Mouse (Mus musculus) erythroid progenitor cell, adult 5-6 weeks (primary cell): ENCODE data around the gene Ccdc171. TPM values are rescaled to one million over a fixed set of nuclear protein-coding genes. Genes with fewer than 3 reads are reported as not detected.

Source experiments
- ATAC-seq: replicated peaks from 2 replicates; pipeline ENCODE4 v1.8.0; 2016; ENCODE audit warnings: moderate number of reproducible peaks, mild to moderate bottlenecking, moderate TSS enrichment, inconsistent platforms; ENCODE audit not compliant: poor library complexity, low FRiP score, severe bottlenecking
- total RNA-seq, 2 experiments: library from RNA; stranded (forward) in 1 of 2; stranded (reverse) in 1 of 2; fragments of 150-400 nt in 1 of 2; fragments of 186-747, 209-891 nt in 1 of 2; gene quantifications; 2 replicates each; pipeline versions ENCODE4 v1.2.3 to v1.2.4; 2015 to 2017; ENCODE audit warnings: low replicate concordance in 2 of 2

Ccdc171 gene
- total RNA-seq, 2 experiments from 2014 or later, result 8.0 to 12.6 TPM

- ATAC-seq, result peak; percentile 59; the same call in 1 of the 2 replicates
Observed at GRCm38 (mm10) chr4:83739891-83740277, 214.5 kb downstream of the Ccdc171 start.

- ATAC-seq, result no peak
Observed at GRCm38 (mm10) chr4:83742806-83743460, 217.6 kb downstream of the Ccdc171 start.

GRCm38 (mm10) chr4:83775136-83775535 is 249.8 kb downstream of the Ccdc171 start:
- ATAC-seq, result no peak

DNA sequence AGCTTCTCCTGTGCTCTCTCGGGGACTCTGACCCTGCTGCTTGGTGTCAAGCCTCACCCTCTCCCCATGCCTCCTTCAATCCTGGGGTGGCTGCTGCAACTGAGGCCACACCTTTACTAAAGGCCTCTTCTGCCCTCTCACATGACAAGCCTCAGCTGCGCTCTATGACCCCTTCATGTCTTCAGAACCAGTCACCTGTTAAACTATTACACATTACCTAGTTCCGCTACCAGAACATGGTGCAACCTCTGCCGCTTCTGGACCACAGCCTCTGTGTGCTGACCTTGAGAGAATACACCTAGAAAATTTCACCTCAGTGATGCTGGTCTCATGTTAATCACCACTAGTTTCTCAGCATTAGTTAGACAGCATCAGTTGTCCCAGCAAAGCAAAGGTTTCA is 254.7 kb downstream of the Ccdc171 start:
- ATAC-seq, result no peak

- ATAC-seq, result no peak
Observed at GRCm38 (mm10) chr4:83785115-83785514, 259.8 kb downstream of the Ccdc171 start.

GRCm38 (mm10) chr4:83791811-83792210 is 266.5 kb downstream of the Ccdc171 start:
- ATAC-seq, result no peak

DNA sequence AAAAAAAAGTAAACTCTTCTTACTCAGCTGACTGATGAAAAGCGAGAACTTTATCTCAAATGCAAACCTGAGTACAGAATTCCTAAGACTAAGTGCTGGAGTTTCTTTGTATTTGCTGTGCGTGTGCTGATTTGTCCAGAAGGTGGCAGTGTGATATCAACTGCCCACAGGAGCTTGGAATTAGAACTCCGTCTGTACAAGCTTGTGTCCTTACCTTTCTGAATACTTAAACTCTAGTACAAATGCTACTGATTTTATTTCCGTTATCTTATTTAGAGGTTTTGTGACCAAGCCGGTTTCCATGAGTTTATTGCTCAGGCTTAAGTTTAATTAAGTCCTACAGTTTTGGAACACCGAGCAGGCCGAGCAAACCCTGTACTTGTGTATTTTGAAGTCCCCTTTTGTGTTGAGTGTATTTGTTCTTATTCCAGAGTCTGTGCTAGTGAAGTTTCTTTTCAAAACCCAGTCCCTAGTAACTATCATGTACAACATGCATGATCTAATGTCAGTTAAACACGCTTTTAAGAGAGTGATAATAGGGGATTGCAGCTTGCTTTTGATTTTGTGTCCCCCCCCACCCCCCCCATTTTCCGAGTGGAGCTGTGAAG is 269.1 kb downstream of the Ccdc171 start:
- 0 out of 2 replicates have a peak, but pooled peaks have one; percentile 57 for ATAC-seq

GRCm38 (mm10) chr4:83794930-83795459 is 269.6 kb downstream of the Ccdc171 start:
- no peak for ATAC-seq

DNA sequence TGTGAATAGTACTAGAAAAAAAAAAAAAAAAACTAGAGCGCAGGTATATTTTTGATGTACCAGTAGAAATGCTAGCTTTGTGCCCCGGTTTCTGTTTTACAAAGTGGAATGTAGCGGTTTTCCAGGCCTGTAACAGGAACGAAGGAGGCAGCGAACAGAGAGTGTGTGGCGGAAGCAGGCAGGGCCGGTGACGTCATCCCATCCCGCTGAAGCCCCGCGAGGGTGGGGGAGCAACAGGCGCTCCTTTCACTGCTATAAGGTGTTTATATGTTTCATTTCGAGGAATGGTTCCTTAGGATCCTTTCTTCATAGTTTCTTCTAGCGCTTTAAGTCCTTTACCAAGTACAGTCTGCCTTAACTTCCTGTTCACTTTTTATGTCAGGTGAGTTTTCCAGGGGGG is 272.6 kb downstream of the Ccdc171 start:
- ATAC-seq, result no peak

GRCm38 (mm10) chr4:83798674-83799430 is 273.5 kb downstream of the Ccdc171 start:
- ATAC-seq, result peak; percentile 95

GRCm38 (mm10) chr4:83800402-83800801 is 275.1 kb downstream of the Ccdc171 start:
- no peak for ATAC-seq

- no peak for ATAC-seq
Observed at GRCm38 (mm10) chr4:83816925-83817324, 291.6 kb downstream of the Ccdc171 start.

DNA sequence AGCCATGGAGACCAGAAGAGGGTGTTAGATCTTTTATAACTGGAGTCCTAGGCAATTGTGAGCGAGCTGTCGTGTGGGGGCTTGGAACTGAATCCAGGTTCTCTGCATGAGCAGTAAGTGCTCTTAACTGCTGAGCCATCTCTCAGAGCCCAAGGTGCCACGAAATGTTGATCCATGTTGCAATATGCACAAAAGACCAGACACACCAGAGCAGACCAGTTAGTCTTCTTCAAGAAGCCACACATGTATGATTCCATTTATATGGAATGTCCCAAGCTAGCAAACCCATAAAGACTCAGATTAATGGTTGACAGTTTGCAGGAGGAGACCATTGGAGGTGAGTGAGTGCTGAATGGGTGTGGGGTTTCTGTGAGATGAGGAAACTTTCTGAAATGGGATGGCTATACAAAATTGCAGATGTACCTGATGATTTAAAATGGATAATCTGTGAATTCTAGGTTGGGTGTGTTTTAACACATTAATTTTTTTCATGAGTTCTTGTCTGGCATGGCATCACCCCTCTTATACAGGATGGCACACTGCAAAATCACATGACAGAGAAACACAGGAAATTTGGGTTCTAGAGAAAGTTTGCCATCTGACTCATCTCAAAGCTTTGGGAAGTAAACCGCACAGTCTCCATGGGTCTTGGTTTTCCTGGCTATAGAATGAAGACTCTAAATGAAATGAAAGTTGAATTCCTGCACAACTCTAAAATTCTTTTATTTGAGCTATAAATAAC is 304.5 kb downstream of the Ccdc171 start:
- no peak for ATAC-seq

DNA sequence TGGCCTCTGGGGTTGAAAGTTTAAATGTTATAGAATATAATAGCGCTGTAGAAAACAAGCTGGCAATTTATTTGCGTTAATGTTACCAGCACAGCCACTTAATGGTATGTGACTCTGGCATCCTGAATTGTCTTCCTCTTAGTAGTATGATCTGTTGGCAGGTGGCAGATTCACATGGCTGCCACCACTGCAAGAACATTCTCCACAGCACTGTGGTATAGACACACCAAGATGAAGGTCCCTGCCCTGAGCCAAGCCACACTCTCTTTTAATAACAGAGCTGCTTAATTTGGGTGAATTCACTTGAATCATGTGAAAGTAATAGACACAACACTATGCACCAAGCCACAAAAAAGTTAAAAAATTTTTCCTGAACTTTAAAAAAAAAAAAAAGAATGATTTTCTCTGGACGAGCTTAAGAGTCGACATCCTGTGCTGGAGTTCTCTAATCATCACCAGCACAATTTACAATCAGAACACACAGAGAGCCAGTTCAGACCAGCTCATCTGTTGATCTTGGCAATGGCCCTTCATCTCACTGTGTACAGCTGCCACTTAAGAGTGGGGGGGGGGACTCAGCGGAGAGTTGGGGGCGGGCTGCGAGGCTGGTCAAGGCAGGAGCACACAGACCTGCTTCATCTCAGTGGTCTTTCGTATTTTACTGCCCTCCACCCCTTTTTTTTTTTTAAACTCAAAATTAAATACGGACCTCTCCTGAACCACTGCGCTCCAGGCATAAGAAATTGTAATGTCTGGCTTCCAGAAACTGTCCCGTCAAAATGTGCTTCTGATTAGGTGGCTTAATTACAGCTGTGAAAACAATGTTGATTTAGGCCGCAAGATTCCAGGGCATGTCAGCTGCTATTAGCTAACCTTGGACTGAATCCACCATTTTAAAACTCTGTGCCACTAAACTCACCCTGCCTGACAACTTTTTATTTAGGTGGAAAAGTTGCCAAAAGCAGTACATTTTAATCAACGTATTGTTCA is 305.8 kb downstream of the Ccdc171 start:
- ATAC-seq, result no peak

DNA sequence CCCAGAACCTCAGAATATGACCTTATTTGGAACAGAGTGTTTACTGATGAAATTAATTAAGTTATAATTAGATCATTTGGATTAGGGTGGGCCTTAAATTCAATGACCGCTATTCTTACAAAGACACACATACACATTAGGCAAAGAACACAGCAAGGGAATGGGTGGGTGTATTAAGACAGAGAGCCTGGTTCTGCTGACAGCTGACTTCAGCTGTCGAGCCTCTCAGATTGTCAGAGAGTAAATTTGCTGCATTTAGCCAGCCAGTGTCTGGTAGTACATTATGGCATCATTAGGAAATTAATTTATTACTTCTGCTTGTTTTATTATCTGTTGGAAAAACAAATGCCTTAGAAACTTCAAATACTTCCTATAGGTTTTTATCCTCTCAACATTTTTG is 313.7 kb downstream of the Ccdc171 start:
- ATAC-seq, result no peak

DNA sequence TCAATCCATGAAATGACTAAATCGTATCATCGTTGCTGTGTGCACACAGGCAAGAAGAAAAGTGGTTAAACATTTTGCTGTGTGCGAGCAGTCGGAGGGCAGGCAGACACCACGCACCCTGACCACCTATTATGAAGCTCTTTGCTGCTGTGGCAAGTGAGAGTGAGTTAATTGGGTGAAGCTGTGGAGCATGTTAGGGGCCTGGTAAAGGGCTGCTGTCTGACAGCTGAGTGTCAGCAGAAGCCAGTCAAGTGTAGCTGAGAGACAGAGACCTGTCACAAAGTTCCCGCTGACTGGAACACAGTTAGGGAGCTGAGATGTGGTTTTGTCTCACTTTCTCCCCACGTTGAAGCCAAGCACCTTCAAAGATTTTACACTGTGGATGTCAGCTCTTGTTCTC is 321.0 kb downstream of the Ccdc171 start:
- ATAC-seq, result no peak

DNA sequence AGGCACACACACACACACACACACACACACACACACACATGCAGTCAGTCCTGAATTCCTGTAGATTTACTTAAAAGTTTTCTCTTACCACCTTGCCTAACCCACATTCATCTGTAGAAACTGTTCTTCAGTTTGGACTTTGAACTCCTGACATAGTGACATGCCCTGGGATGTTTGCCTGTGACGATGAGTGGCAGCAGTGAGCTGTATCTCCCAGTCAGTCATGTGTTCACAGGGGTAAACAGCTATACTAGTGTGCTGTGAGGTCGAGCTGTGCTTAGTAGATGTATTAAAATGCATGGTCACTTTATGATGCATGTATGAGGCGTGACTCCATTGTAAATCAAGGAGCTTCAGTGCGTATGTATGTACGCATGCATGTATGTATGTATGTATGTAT is 328.5 kb downstream of the Ccdc171 start:
- ATAC-seq, result no peak

GRCm38 (mm10) chr4:83861706-83862105 is 336.4 kb downstream of the Ccdc171 start:
- ATAC-seq, result no peak

DNA sequence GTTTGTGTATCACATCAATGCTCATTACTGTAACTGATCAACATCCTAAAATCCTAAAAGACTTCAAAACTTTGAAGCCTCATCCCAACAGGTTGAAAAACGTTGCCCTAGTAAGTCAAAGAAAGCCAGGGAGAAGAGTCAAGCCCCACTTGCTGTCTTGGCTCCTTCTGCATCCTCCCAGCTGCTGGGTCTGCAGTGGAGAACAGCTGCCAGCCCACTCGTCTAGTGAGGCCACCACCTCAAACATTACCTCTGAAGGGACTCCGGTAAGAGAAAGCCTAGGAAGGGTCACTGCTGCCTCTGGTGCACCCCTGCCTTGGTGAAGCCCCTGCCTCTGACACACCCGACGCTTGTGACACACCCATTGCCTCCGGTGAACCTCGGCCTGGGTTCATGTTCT is 336.9 kb downstream of the Ccdc171 start:
- no peak for ATAC-seq
